Mouse (Mus musculus) stomach, embryonic 14.5 days (tissue): ENCODE measurements around the gene Wnt11. TPM values are rescaled to one million over a fixed set of nuclear protein-coding genes. Genes with fewer than 3 reads are reported as not detected.

ENCODE experiments used
- ATAC-seq: fragments of 200-750 bp; cut with Nextera tagmentation; 2 replicates; pipeline ENCODE4 v1.8.0; 2017; ENCODE audit warnings: low read depth, moderate TSS enrichment; ENCODE audit not compliant: insufficient number of reproducible peaks, insufficient read depth, low FRiP score
- H3K27ac ChIP-seq: fragments of 300-500 bp; sonication (generic); 2 replicates; pipeline ENCODE4 v1.5.1; 2014; ENCODE audit warnings: mild to moderate bottlenecking, low read length, moderate library complexity, mixed read lengths
- H3K27me3 ChIP-seq: fragments of 300-500 bp; sonication (generic); 2 replicates; pipeline ENCODE4 v1.6.1; 2014; ENCODE audit warnings: low read length, control low read depth, mixed read lengths; ENCODE audit not compliant: control insufficient read depth, insufficient read depth
- H3K36me3 ChIP-seq: fragments of 300-500 bp; sonication (generic); 2 replicates; pipeline ENCODE4 v1.6.1; 2014; ENCODE audit warnings: mild to moderate bottlenecking, control low read depth, low read length, moderate library complexity, mixed read lengths; ENCODE audit not compliant: control insufficient read depth, insufficient read depth
- H3K4me1 ChIP-seq: fragments of 300-500 bp; sonication (generic); 2 replicates; pipeline ENCODE4 v1.6.1; 2014; ENCODE audit warnings: low read length, control low read depth, mixed read lengths; ENCODE audit not compliant: control insufficient read depth, insufficient read depth
- H3K4me2 ChIP-seq: fragments of 300-500 bp; sonication (generic); replicated peaks from 2 replicates; pipeline ENCODE4 v1.6.1; 2014; ENCODE audit warnings: low read depth, low read length, control low read depth
- H3K4me3 ChIP-seq: fragments of 300-500 bp; sonication (generic); 2 replicates; pipeline ENCODE4 v1.5.1; 2014; ENCODE audit warnings: low read depth, low read length, control low read depth
- H3K9ac ChIP-seq: fragments of 300-500 bp; sonication (generic); replicated peaks from 2 replicates; pipeline ENCODE4 v1.6.1; 2014; ENCODE audit warnings: low read depth, mild to moderate bottlenecking, control low read depth, low read length, moderate library complexity, mixed read lengths
- H3K9me3 ChIP-seq: fragments of 300-500 bp; sonication (generic); 2 replicates; pipeline ENCODE4 v1.6.1; 2016; ENCODE audit warnings: low read depth, low read length, control low read depth; ENCODE audit not compliant: control insufficient read depth
- WGBS: fragments of 180-500 bp; shearing (Covaris S2); extraction: QIAGEN DNeasy Blood & Tissue Kit; methylation state at CpG from one replicate; pipeline ENCODE4 v1.1.7; 2014; 5-methylcytosine and 5-hydroxymethylcytosine counted together
- polyA plus RNA-seq: library from polyadenylated mRNA; unstranded; fragments of >200 nt; fragmentation: Nextera tagmentation; extraction: Ambion mirVana; gene quantifications from 2 replicates; pipeline ENCODE4 v1.2.1, GENCODE M21; 2014

Wnt11 gene
- polyA plus RNA-seq, 1 experiment from 2014 or later = 7.2 TPM

DNA sequence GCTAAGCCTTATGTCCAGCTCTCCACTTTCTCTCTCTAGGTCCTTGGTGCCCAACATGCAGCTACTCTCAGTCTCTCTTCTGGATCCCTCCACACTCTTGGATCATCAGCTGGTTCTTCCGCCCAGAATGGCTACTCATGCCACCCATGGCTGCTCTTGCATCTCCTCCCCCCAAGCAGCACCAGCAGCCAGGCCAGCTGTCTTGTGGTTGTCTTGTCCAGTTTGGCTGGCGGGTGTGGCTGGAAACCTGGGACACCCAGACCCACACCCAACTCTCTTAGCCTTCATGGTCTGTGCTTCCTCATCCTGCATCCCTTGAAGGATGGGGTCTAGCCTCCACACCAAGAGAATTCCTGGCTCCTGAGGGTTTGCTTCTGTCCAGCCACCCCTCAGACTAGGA lies 24.3 kb upstream of the Wnt11 start:
- Histone ChIP-seq H3K27ac (no peak overlapping the region), H3K9ac (no peak overlapping the region), H3K36me3 (no peaks in the 10 kb centered on the region), H3K4me3 (no peak overlapping the region), H3K9me3 (no peaks in the 10 kb centered on the region), H3K27me3 (no peaks in the 10 kb centered on the region), H3K4me2 (no peak overlapping the region), H3K4me1 (0 out of 2 replicates have a peak, but pooled peaks cover 4% of the 10 kb centered on the region)
- 92% methylated on average over 2 of the region's 2 CpGs for WGBS
- no peak for ATAC-seq

DNA sequence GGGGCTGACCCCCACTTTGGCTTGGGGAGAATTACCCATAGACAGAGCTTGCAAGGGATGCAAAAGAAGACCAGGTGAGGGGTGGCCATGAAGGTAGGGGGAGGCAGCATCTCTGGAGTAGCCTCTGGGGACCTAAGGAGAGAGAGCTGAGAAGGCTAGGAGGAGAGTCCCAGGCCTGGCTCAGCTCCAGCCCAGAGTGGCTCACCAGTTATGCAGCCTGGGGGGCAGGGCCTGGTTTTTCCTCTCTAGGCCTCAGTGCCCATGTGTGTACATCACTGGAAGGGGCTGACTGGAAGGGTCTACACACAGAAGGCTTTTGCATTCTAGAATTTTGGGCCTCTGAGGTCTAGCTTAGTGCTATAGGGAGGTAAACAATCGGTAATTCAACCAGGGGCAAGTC lies 14.4 kb upstream of the Wnt11 start:
- H3K36me3 ChIP-seq = no peaks in the 10 kb centered on the region
- H3K9me3 ChIP-seq = no peaks in the 10 kb centered on the region
- peaks cover 13% of the 10 kb centered on the region; the same call in 1 of the 2 replicates for H3K4me1 ChIP-seq
- H3K27me3 ChIP-seq = no peaks in the 10 kb centered on the region
- H3K4me3 ChIP-seq = no peak overlapping the region
- 93% methylated on average over 1 of the region's 1 CpGs for WGBS
- H3K27ac ChIP-seq = no peak overlapping the region
- H3K4me2 ChIP-seq = no peak overlapping the region
- no peak overlapping the region for H3K9ac ChIP-seq
- no peak for ATAC-seq

DNA sequence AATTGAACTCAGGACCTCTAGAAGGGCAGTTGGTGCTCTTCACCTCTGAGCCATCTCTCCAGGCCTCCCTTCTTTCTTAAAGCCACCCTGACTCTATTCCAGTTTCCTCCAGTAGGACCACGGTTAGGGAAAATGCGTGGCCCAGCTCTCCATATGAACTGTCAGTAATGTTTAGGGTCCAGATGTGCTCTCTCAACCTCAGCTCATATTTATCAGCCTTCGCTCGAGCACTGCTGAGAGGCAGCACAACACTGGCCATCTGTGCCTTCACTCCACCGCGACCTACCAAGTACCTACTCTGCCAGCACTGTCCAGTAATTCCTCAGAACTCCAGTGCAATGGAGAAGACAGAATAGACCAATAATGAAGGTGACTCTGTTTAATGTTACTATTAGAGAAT lies 12.0 kb upstream of the Wnt11 start:
- Histone ChIP-seq H3K4me1 (peaks cover 5% of the 10 kb centered on the region; the same call in 1 of the 2 replicates), H3K9ac (no peak overlapping the region), H3K27me3 (no peaks in the 10 kb centered on the region), H3K4me2 (no peak overlapping the region), H3K9me3 (no peaks in the 10 kb centered on the region), H3K4me3 (no peak overlapping the region), H3K27ac (no peak overlapping the region), H3K36me3 (no peaks in the 10 kb centered on the region)
- WGBS = 59% methylated on average over 6 of the region's 6 CpGs
- no peak for ATAC-seq

DNA sequence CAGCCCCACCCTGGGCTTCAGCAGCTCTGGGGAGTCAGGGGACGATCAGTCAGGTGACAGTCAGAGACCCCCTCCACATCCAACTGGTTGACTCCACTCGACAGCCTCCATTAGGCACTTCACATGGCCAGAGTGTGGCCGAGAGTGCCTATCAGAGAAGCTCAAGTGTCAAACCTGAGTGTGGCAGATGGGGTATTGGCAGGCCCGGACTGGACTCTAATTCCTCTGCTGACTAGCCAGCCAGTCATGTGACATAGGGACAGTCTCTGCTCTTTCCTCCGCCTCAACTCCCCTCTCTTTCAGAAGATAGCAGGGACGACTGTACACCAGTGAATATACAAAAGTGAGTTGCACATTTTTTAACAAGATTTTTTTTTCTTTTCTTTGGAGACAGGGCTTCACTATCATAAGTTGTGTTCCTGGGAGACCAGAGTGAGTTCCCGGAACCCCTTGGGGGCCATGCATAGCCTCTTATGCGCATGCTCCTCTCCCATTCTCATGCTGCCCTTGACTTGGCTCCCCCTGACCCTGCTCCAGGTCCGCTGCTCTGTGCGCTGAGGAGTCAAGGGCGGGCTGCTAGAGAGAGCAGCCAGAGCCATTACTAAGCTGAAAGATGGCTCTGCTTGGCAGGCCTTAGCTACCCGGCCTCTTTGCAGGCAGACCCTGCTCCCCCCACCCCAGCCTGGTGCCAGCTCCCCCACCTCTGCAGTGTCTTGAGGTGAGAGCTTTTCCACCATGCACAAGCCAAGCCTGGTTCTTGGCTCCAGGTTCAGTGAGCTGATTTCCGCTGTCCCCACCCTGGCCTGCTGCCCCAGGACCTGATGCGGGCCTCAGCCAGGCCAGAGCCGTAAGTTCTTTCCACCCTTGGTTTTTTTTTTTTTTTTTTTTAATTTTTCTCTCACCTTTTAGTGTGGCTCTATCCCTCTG lies 10.8 kb upstream of the Wnt11 start:
- Histone ChIP-seq H3K4me3 (no peak overlapping the region), H3K9ac (no peak overlapping the region), H3K9me3 (no peaks in the 10 kb centered on the region), H3K36me3 (no peaks in the 10 kb centered on the region), H3K4me2 (no peak overlapping the region), H3K4me1 (no peaks in the 10 kb centered on the region), H3K27ac (no peak overlapping the region), H3K27me3 (no peaks in the 10 kb centered on the region)
- 70% methylated on average over 15 of the region's 15 CpGs for WGBS
- ATAC-seq = no peak

DNA sequence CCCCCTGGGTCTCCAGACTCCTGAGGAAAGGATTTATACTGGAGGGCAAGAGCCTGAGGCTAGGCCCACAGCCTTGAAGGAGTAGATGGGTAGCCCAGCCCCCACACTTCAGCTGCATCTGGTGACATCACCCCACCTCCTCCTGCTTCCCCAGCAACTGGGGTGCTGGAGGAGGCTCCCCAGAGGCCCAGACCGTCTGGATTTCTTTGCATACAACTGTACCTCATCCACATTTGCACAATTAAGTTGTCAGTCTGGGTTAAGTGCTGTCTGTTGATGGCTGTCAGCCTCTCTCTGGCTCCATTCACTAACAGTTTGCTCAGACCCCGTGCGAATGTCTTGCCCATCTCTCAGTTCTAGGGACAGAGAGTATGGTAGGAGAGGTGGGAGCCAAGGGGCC lies 6.9 kb upstream of the Wnt11 start:
- no peak for ATAC-seq
- H3K4me2 ChIP-seq = no peak overlapping the region
- H3K27me3 ChIP-seq = no peaks in the 10 kb centered on the region
- no peaks in the 10 kb centered on the region for H3K4me1 ChIP-seq
- no peaks in the 10 kb centered on the region for H3K9me3 ChIP-seq
- 55% methylated on average over 3 of the region's 3 CpGs for WGBS
- H3K27ac ChIP-seq = no peak overlapping the region
- no peak overlapping the region for H3K9ac ChIP-seq
- H3K4me3 ChIP-seq = no peak overlapping the region
- no peaks in the 10 kb centered on the region for H3K36me3 ChIP-seq

DNA sequence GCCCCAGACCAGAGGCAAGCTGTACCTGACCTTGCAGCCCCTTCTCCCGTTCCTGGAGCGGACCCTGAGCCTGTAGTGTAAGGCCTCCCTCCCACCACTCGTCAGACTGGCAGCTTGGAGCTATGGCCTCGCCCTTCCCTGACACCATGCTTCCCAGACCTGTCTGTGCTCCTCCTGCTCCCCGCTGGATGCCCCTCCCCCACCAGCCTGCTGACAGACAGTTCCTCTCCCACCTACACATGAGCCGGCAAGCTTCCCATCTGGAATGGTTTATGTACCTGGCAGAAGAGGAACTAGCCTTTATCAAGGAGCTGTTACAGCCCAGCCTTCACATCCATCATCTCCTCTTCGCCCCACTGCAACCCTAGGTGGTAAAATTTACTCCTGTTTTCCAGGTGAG lies 6.0 kb upstream of the Wnt11 start:
- H3K27me3 ChIP-seq = 0 out of 2 replicates have a peak, but pooled peaks cover 4% of the 10 kb centered on the region
- no peaks in the 10 kb centered on the region for H3K36me3 ChIP-seq
- H3K27ac ChIP-seq = no peak overlapping the region
- no peaks in the 10 kb centered on the region for H3K9me3 ChIP-seq
- no peak for ATAC-seq
- no peak overlapping the region for H3K4me2 ChIP-seq
- H3K4me3 ChIP-seq = no peak overlapping the region
- H3K4me1 ChIP-seq = no peaks in the 10 kb centered on the region
- no peak overlapping the region for H3K9ac ChIP-seq
- WGBS = 24% methylated on average over 7 of the region's 7 CpGs

DNA sequence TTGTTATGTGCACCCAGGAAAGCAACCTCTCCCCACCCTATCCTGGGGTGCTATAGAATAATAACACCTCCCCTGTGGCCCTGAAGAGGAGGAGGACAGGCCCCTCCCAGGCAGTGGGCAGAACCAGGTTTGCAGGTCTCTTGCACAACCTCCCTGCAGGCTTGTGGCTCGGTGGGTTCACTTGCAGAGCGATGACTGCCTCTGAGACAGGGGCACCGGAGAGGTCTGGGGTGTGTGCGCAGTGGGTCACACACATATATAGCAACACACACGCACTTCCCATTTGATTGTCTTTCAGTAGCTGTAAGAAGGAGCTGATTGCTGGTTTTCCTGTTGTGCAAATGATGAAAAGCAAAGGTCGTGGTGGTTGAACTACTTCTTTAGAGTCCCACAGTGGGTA lies 3.6 kb upstream of the Wnt11 start:
- H3K36me3 ChIP-seq = no peaks in the 10 kb centered on the region
- peaks cover 9% of the 10 kb centered on the region; the same call in 1 of the 2 replicates for H3K27me3 ChIP-seq
- no peak overlapping the region for H3K4me3 ChIP-seq
- H3K9ac ChIP-seq = no peak overlapping the region
- H3K27ac ChIP-seq = no peak overlapping the region
- 76% methylated on average over 6 of the region's 6 CpGs for WGBS
- no peaks in the 10 kb centered on the region for H3K9me3 ChIP-seq
- no peak overlapping the region for H3K4me2 ChIP-seq
- no peak for ATAC-seq
- H3K4me1 ChIP-seq = peaks cover 9% of the 10 kb centered on the region; the same call in 1 of the 2 replicates

DNA sequence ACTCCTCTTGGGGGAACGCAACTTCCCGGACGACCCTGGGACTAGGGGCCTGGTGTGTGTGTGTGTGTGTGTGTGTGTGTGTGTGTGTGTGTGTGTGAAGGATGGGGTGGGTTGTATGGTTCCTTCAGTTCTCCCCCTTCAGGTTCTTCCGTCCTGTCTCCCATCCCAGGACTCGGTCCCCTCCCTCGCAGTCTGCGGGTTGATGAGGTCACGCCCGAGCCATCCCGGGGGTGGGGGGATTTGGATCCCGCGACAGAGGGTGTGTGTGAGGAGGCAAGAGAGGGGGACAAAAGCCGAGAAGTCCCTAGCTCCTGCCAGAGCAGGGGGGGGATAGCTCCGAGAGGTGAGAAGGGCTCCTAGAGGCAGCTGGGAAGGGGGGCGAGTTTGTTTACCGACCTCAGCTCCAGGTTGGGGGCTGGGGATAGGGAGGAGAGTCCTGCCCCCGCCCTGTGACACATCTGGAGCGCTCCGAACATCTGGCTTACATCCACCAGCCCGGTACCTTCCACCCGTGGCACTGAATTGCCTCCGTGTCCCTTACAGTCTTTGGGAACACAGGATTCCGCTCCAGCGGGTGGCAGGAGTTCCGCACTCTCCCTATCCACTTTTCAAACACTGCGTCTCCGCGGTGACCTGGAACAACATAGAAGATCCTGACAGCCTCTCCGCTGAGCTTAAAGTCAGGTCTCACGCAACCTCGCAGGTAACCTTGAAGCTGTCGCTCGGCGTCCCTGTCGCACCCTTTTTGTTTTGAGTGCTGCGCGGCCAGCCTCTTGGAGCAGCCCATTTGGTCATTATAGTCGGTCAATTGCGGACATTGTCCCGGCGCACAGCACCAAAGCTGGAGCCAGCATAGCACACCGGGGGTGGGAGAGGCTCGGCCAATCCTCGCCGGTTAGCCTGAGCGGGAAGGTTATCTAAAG lies 868 bp downstream of the Wnt11 start:
- Histone ChIP-seq H3K4me2 (peak overlapping the region; percentile 98), H3K27ac (no peak overlapping the region), H3K9me3 (no peaks in the 10 kb centered on the region), H3K9ac (peak overlapping the region; percentile 53; the same call in 1 of the 2 replicates), H3K4me3 (peak overlapping the region; percentile 59), H3K27me3 (peaks cover 23% of the 10 kb centered on the region), H3K4me1 (peaks cover 29% of the 10 kb centered on the region; the same call in 1 of the 2 replicates), H3K36me3 (no peaks in the 10 kb centered on the region)
- ATAC-seq = no peak
- WGBS = under 1% methylated on average over 44 of the region's 46 CpGs
